Comparison of ENCODE assay signal across 26 mouse cellular contexts in the genomic region with DNA sequence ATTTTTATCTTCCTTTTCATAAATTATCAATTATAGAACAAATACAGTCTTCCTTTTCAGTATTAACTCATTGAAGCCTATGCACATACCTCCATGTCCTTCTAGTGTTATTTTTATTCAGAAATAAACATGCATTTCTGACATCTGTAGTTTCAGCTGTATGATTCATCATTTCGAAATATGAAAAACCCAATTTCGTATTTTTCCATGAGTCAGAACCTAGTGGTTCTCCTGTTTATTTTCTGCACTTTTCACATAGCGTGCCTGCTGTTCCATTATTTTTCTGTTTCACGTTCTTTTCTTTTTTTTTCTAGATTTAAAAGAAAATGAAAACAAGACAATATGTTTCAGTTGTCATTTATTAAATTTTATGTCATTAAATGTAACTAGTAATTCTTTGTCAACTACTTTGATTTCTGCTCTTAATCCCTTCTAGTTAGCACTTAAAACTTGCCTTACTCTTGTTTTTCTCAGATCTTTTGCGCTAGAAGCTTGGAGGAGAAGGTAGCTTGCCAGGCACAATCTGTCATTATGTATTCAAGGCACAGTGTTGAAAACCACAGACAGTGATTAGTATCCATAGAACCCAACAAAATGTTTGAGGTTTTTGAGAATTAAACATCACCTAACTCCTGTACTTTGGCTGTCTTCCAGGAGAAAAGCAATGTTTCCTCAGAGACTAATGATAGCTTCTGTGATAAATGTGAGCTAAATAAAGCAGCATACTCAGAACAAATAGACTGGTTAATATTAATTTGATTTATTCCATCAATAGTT.
A peak's percentile ranks its signal among the peaks of the same experiment; 100 is the strongest.
DNase-seq lines count a peak whose midpoint lies in the region; ATAC-seq and TF ChIP-seq lines count a peak whose summit lies in the region.
"Had no signal": no experiment of that assay in that cellular context is flagged by ENCODE, and none has a peak within 500 bp of the region (broad histone marks: within the 10 kb centered on the region; RNA-seq: fewer than 3 reads in every experiment).

No protein-coding gene starts in this region.

- ATAC-seq in hindbrain, embryonic 12.5 days (ENCODE audit: low FRiP score), result no peak
- ATAC-seq: forebrain, postnatal 0 days; intestine, embryonic 15.5 days; lung, postnatal 0 days had no signal

- no peak overlapping the region for H3K9ac ChIP-seq in hindbrain, embryonic 12.5 days
- H3K9ac ChIP-seq: embryonic facial prominence, embryonic 13.5 days; forebrain, postnatal 0 days; hindbrain, embryonic 15.5 days; intestine, embryonic 15.5 days; stomach, embryonic 15.5 days had no signal

- peak overlapping the region; percentile 60 for H3K27ac ChIP-seq in gastrocnemius, adult 2 months
- H3K27ac ChIP-seq in hindbrain, embryonic 12.5 days, result no peak overlapping the region
- H3K27ac ChIP-seq: embryonic facial prominence, embryonic 13.5 days; heart, adult 2 months; hindbrain, embryonic 15.5 days; intestine, embryonic 15.5 days; midbrain, embryonic 10.5 days; stomach, embryonic 15.5 days had no signal

- H3K36me3 ChIP-seq in hindbrain, embryonic 12.5 days, result no peaks in the 10 kb centered on the region
- H3K36me3 ChIP-seq: embryonic facial prominence, embryonic 13.5 days; hindbrain, embryonic 15.5 days; intestine, embryonic 15.5 days; midbrain, embryonic 10.5 days; stomach, embryonic 15.5 days had no signal

- H3K9me3 ChIP-seq in hindbrain, embryonic 12.5 days (replicated peaks), result no peaks in the 10 kb centered on the region
- H3K9me3 ChIP-seq: embryonic facial prominence, embryonic 13.5 days; hindbrain, embryonic 15.5 days; intestine, embryonic 15.5 days; midbrain, embryonic 10.5 days; stomach, embryonic 15.5 days had no signal

- no peaks in the 10 kb centered on the region for H3K27me3 ChIP-seq in hindbrain, embryonic 12.5 days
- H3K27me3 ChIP-seq: embryonic facial prominence, embryonic 13.5 days; hindbrain, embryonic 15.5 days; intestine, embryonic 15.5 days; stomach, embryonic 15.5 days had no signal

- TF ChIP-seq POLR2A in brain, embryonic 14.5 days (IDR thresholded peaks at IDR 0.05; ENCODE audit: borderline replicate concordance, extremely low read depth, insufficient read depth, insufficient read length, poor library complexity, severe bottlenecking), result no peak

- TF ChIP-seq CTCF in gastrocnemius, adult 2 months (IDR thresholded peaks at IDR 0.05), result no peak
- TF ChIP-seq CTCF in brain, embryonic 14.5 days (IDR thresholded peaks at IDR 0.05; ENCODE audit: borderline replicate concordance, extremely low read depth, insufficient read depth, insufficient read length), result no peak

- no peak overlapping the region for H3K4me3 ChIP-seq in gastrocnemius, adult 2 months
- H3K4me3 ChIP-seq in hindbrain, embryonic 12.5 days, result no peak overlapping the region
- H3K4me3 ChIP-seq: embryonic facial prominence, embryonic 13.5 days; heart, adult 2 months; hindbrain, embryonic 15.5 days; intestine, embryonic 15.5 days; midbrain, embryonic 10.5 days; stomach, embryonic 15.5 days had no signal

- H3K4me1 ChIP-seq in hindbrain, embryonic 12.5 days, result no peaks in the 10 kb centered on the region
- H3K4me1 ChIP-seq: embryonic facial prominence, embryonic 13.5 days; hindbrain, embryonic 15.5 days; intestine, embryonic 15.5 days; midbrain, embryonic 10.5 days; stomach, embryonic 15.5 days had no signal

- intact Hi-C loops in gastrocnemius, adult 2 months (cut with DNase I), result no loop called here
- intact Hi-C loops in gastrocnemius, postnatal 36 days (cut with DNase I), result no loop called here

- H3K4me2 ChIP-seq in hindbrain, embryonic 12.5 days (replicated peaks), result no peak overlapping the region
- H3K4me2 ChIP-seq: embryonic facial prominence, embryonic 13.5 days; hindbrain, embryonic 15.5 days; intestine, embryonic 15.5 days; stomach, embryonic 15.5 days had no signal

- WGBS in hindbrain, embryonic 12.5 days, result 91% methylated on average over 5 of the region's 5 CpGs

- no peak for DNase-seq in gastrocnemius, adult 2 months
- no peak for DNase-seq in gastrocnemius, postnatal 36 days
- DNase-seq in 3134 (ENCODE audit: extremely low read depth, insufficient read length, low spot score), result peak; percentile 41
- peak; percentile 32 for DNase-seq in Muller cell, postnatal 12 days (ENCODE audit: inconsistent ontology term)
- DNase-seq in brain, embryonic 14.5 days (ENCODE audit: low read depth), result peak; percentile 26
- DNase-seq in ovary, adult 18-20 months (ENCODE audit: low spot score), result no peak
- DNase-seq in thymus, postnatal 4 days, result no peak
- DNase-seq: adrenal gland, postnatal 36 days; cerebellum, adult 18-20 months; cerebellum, postnatal 25 days; forebrain, postnatal 0 days; gastrocnemius, postnatal 25 days; heart, adult 2 months; heart, postnatal 36 days; kidney, adult 9 months; kidney, postnatal 25 days; layer of hippocampus, adult 9-11 months; thymus, adult 18-20 months; thymus, postnatal 36 days had no signal

Comparison
In these comparisons a context has a peak if more than half of its experiments do, and no peak if none do; other contexts are left out.
1. DNase-seq: peak in 3134 (single experiment), Muller cell, postnatal 12 days (single experiment) and brain, embryonic 14.5 days (single experiment); none in gastrocnemius, adult 2 months (single experiment), gastrocnemius, postnatal 36 days (0 of 2), ovary, adult 18-20 months (single experiment) and thymus, postnatal 4 days (single experiment).